Mouse (Mus musculus): ENCODE measurements at regions not wholly inside any gene's neighbourhood (a gene's known extent, or its start where the extent isn't known, plus 50 kb on each side); places are given as distances from the start of the nearest gene placed in this dataset.

- no peak for DNase-seq
- intact Hi-C loops (cut with DNase I): no loop called here
These were observed 202.1 kb upstream of the Atp11b start for GRCm38 (mm10) chr3:35551791-35552190.

GRCm38 (mm10) chr3:35560425-35560824 is 193.5 kb upstream of the Atp11b start:
- intact Hi-C loops (cut with DNase I): no loop called here
- Histone ChIP-seq H3K27me3 (ENCODE audit: control insufficient read depth, insufficient read depth, low read length) (no peaks in the 10 kb centered on the region), H3K4me1 (ENCODE audit: control insufficient read depth, insufficient read depth, low read length) (no peaks in the 10 kb centered on the region), H3K4me3 (no peak overlapping the region), H3K9ac (ENCODE audit: low read depth, low read length) (no peak overlapping the region), H3K36me3 (ENCODE audit: control insufficient read depth, insufficient read depth, low read length) (no peaks in the 10 kb centered on the region), H3K79me2 (replicated peaks; ENCODE audit: control insufficient read depth, insufficient read depth, low read length) (no peaks in the 10 kb centered on the region), H3K27ac (no peak overlapping the region)
- no peak for DNase-seq
- no peak for TF ChIP-seq CTCF (IDR thresholded peaks at IDR 0.05)
- TF ChIP-seq POLR2A (IDR thresholded peaks at IDR 0.05; ENCODE audit: insufficient read depth, low read depth, low read length): no peak
- no peak for TF ChIP-seq EP300 (IDR thresholded peaks at IDR 0.05; ENCODE audit: insufficient read depth, low read depth, low read length)
- WGBS: 88% methylated on average over 10 of the region's 10 CpGs

More at GRCm38 (mm10) chr3:35551791-35552190, 202.1 kb upstream of the Atp11b start:
- Histone ChIP-seq H3K79me2 (replicated peaks; ENCODE audit: control insufficient read depth, insufficient read depth, low read length) (no peaks in the 10 kb centered on the region), H3K36me3 (ENCODE audit: control insufficient read depth, insufficient read depth, low read length) (no peaks in the 10 kb centered on the region), H3K4me3 (no peak overlapping the region), H3K27me3 (ENCODE audit: control insufficient read depth, insufficient read depth, low read length) (no peaks in the 10 kb centered on the region), H3K27ac (no peak overlapping the region), H3K4me1 (ENCODE audit: control insufficient read depth, insufficient read depth, low read length) (no peaks in the 10 kb centered on the region), H3K9ac (ENCODE audit: low read depth, low read length) (no peak overlapping the region)
- TF ChIP-seq EP300 (IDR thresholded peaks at IDR 0.05; ENCODE audit: insufficient read depth, low read depth, low read length) (no peak), CTCF (IDR thresholded peaks at IDR 0.05) (no peak), POLR2A (IDR thresholded peaks at IDR 0.05; ENCODE audit: insufficient read depth, low read depth, low read length) (no peak)
- 74% methylated on average over 9 of the region's 9 CpGs for WGBS

- Histone ChIP-seq H3K9ac (ENCODE audit: low read depth, low read length) (no peak overlapping the region), H3K27me3 (ENCODE audit: control insufficient read depth, insufficient read depth, low read length) (no peaks in the 10 kb centered on the region), H3K36me3 (ENCODE audit: control insufficient read depth, insufficient read depth, low read length) (no peaks in the 10 kb centered on the region), H3K27ac (no peak overlapping the region), H3K79me2 (replicated peaks; ENCODE audit: control insufficient read depth, insufficient read depth, low read length) (no peaks in the 10 kb centered on the region), H3K4me3 (no peak overlapping the region), H3K4me1 (ENCODE audit: control insufficient read depth, insufficient read depth, low read length) (no peaks in the 10 kb centered on the region)
- TF ChIP-seq POLR2A (IDR thresholded peaks at IDR 0.05; ENCODE audit: insufficient read depth, low read depth, low read length): no peak
- TF ChIP-seq CTCF (IDR thresholded peaks at IDR 0.05): peak; percentile 76
- intact Hi-C loops (cut with DNase I): loop anchor here (10.0 kb wide), 1 partner anchor 1340 kb away; no protein-coding TSS in a partner anchor
- 25% methylated on average over 10 of the region's 10 CpGs for WGBS
- DNase-seq: peak in 1 of 2 experiments; percentile 19
These were observed 179.5 kb upstream of the Atp11b start for GRCm38 (mm10) chr3:35574402-35574801.

Small RNA genes lying in the stretch of these regions (microRNA-seq; reads per million reads assigned to microRNA genes)
- 0 reads per million in 2 experiments for gene Gm25442

Data from heart, adult 2 months (tissue).